8 mouse cellular contexts compared by ENCODE assay signal in genomic region chr5:106925488-106926368, GRCm38 (mm10). TPM values are rescaled to one million over a fixed set of nuclear protein-coding genes. Genes with fewer than 3 reads are reported as not detected.
DNase-seq lines count a peak whose midpoint lies in the region.

Gene Hfm1 (minus strand): TSS chr5:106926321.

- H3K4me1 ChIP-seq in erythroblast, embryonic 14.5 days (ENCODE audit: control insufficient read depth) = peaks cover 24% of the 10 kb centered on the region

- H3K9me3 ChIP-seq in erythroblast, embryonic 14.5 days (ENCODE audit: control insufficient read depth, low read length) = no peaks in the 10 kb centered on the region

- no peaks in the 10 kb centered on the region for H3K27me3 ChIP-seq in erythroblast, embryonic 14.5 days (ENCODE audit: control insufficient read depth)

- peak; percentile 57 for DNase-seq in CD4-positive helper T cell, adult 2 months (ENCODE audit: low read depth, low spot score)
- peak; percentile 41 for DNase-seq in c-Kit-negative CD71-positive TER-119-positive erythroid progenitor cells, embryonic 14.5 days (ENCODE audit: low read depth, low spot score)
- peak; percentile 37 to 61 for DNase-seq in heart, postnatal 14 days
- peak; percentile 26 to 66 for DNase-seq in layer of hippocampus, adult 8-10 months (ENCODE audit: low spot score in 2 of 2)
- DNase-seq in lung, adult 18-20 months = peak; percentile 3 to 8
- DNase-seq in ovary, adult 18-20 months (ENCODE audit: low spot score) = peak; percentile 39
- DNase-seq in thymus, postnatal 0 days (ENCODE audit: low spot score) = peak; percentile 65

- H3K36me3 ChIP-seq in erythroblast, embryonic 14.5 days (ENCODE audit: control insufficient read depth) = no peaks in the 10 kb centered on the region

- peak within 1 kb of the TSS; percentile 70 for H3K4me3 ChIP-seq in erythroblast, embryonic 14.5 days (replicated peaks)

- intact Hi-C loops in heart, postnatal 14 days (cut with DNase I) = no loop called here

RNA-seq across cellular contexts. Expression of gene Hfm1, which starts in this region (rescaled TPM):
- polyA plus RNA-seq in erythroblast, embryonic 14.5 days (2012) = not detected in 2 replicates
- total RNA-seq in heart, postnatal 14 days (2021) = not detected
- 1 to 10 TPM in 3 of 4 experiments, under 1 TPM in 1; 0.81 to 2.2 (median 2.1) TPM for total RNA-seq in layer of hippocampus, adult 8-10 months (2022)
- 1.7 and 2.2 TPM in 2 replicates for polyA plus RNA-seq in thymus, postnatal 0 days (2015; fragmentation: Nextera tagmentation; extraction: Ambion mirVana)

Comparison
In these comparisons a context has a peak if more than half of its experiments do, and no peak if none do; other contexts are left out.
1. Peak in every context shown above with its lines: DNase-seq and H3K4me3 ChIP-seq.
2. Peak in DNase-seq in heart, postnatal 14 days; RNA of the gene not detected or under 1 TPM.
3. DNase-seq: peak in every context shown above with its lines; median percentile 65 in thymus, postnatal 0 days; 57 in CD4-positive helper T cell, adult 2 months; 49 in heart, postnatal 14 days; 46 in layer of hippocampus, adult 8-10 months; 41 in c-Kit-negative CD71-positive TER-119-positive erythroid progenitor cells, embryonic 14.5 days; 39 in ovary, adult 18-20 months; 6 in lung, adult 18-20 months.